Mouse (Mus musculus) forebrain, embryonic 11.5 days (tissue): ENCODE measurements around the gene Scly. TPM values are rescaled to one million over a fixed set of nuclear protein-coding genes. Genes with fewer than 3 reads are reported as not detected.

Experiments
- ATAC-seq: fragments of 200-750 bp; cut with Nextera tagmentation; replicated peaks from 2 replicates; pipeline ENCODE4 v1.8.0; 2017; ENCODE audit warnings: moderate TSS enrichment; ENCODE audit not compliant: low FRiP score
- DNase-seq: peaks from one replicate; pipeline ENCODE4 v3.0.0-alpha.2; 2017; ENCODE audit warnings: low spot score
- H3K27ac ChIP-seq: fragments of 300-500 bp; sonication (generic); 2 replicates; pipeline ENCODE4 v1.5.1; 2014; ENCODE audit warnings: low read depth, low read length
- H3K27me3 ChIP-seq: fragments of 300-500 bp; sonication (generic); 2 replicates; pipeline ENCODE4 v1.6.1; 2014; ENCODE audit warnings: mild to moderate bottlenecking, low read length, mixed read lengths; ENCODE audit not compliant: control insufficient read depth, insufficient read depth
- H3K36me3 ChIP-seq: fragments of 300-500 bp; sonication (generic); 2 replicates; pipeline ENCODE4 v1.6.1; 2014; ENCODE audit warnings: mild to moderate bottlenecking, low read length, moderate library complexity, mixed read lengths; ENCODE audit not compliant: control insufficient read depth, insufficient read depth
- H3K4me1 ChIP-seq: fragments of 300-500 bp; sonication (generic); replicated peaks from 2 replicates; pipeline ENCODE4 v1.6.1; 2014; ENCODE audit warnings: low read length, mixed read lengths; ENCODE audit not compliant: control insufficient read depth, insufficient read depth
- H3K4me2 ChIP-seq: fragments of 300-500 bp; sonication (generic); 2 replicates; pipeline ENCODE4 v1.6.1; 2014; ENCODE audit warnings: low read depth, mild to moderate bottlenecking, low read length, moderate library complexity, mixed read lengths; ENCODE audit not compliant: severe bottlenecking
- H3K4me3 ChIP-seq: fragments of 300-500 bp; sonication (generic); 2 replicates; pipeline ENCODE4 v1.5.1; 2014; ENCODE audit warnings: low read depth, low read length
- H3K9ac ChIP-seq: fragments of 300-500 bp; sonication (generic); 2 replicates; pipeline ENCODE4 v1.6.1; 2014; ENCODE audit warnings: low read length
- H3K9me3 ChIP-seq: fragments of 300-500 bp; sonication (generic); 2 replicates; pipeline ENCODE4 v1.6.1; 2016; ENCODE audit warnings: low read length, mixed read lengths; ENCODE audit not compliant: control insufficient read depth
- WGBS: fragments of 180-500 bp; shearing (Covaris S2); extraction: QIAGEN DNeasy Blood & Tissue Kit; methylation state at CpG from one replicate; pipeline ENCODE4 v1.1.7; 2014; 5-methylcytosine and 5-hydroxymethylcytosine counted together
- polyA plus RNA-seq: library from polyadenylated mRNA; unstranded; fragments of >200 nt; fragmentation: Nextera tagmentation; extraction: Ambion mirVana; gene quantifications from 2 replicates; pipeline ENCODE4 v1.2.1, GENCODE M21; 2014

The Scly gene
- polyA plus RNA-seq, 1 experiment from 2014 or later, result 14.2 TPM

GRCm38 (mm10) chr1:91262508-91262907, 35.6 kb upstream of the Scly start:
- H3K27ac ChIP-seq, result no peak overlapping the region
- H3K36me3 ChIP-seq, result no peaks in the 10 kb centered on the region
- 93% methylated on average over 7 of the region's 7 CpGs for WGBS
- no peaks in the 10 kb centered on the region for H3K9me3 ChIP-seq
- H3K27me3 ChIP-seq, result no peaks in the 10 kb centered on the region
- no peak for DNase-seq
- no peak overlapping the region for H3K4me3 ChIP-seq
- H3K9ac ChIP-seq, result no peak overlapping the region
- H3K4me1 ChIP-seq, result no peaks in the 10 kb centered on the region; the same call in 1 of the 2 replicates
- no peak for ATAC-seq
- H3K4me2 ChIP-seq, result no peak overlapping the region

- ATAC-seq (no peak), DNase-seq (no peak)
- H3K9ac ChIP-seq, result no peak overlapping the region
- H3K4me3 ChIP-seq, result no peak overlapping the region
- 76% methylated on average over 2 of the region's 2 CpGs for WGBS
- H3K9me3 ChIP-seq, result no peaks in the 10 kb centered on the region
- no peak overlapping the region for H3K27ac ChIP-seq
- no peak overlapping the region for H3K4me2 ChIP-seq
- H3K4me1 ChIP-seq, result no peaks in the 10 kb centered on the region
- no peaks in the 10 kb centered on the region for H3K27me3 ChIP-seq
- no peaks in the 10 kb centered on the region; the same call in 1 of the 2 replicates for H3K36me3 ChIP-seq
Measured at GRCm38 (mm10) chr1:91272260-91272659, 25.9 kb upstream of the Scly start.

GRCm38 (mm10) chr1:91276581-91276980, 21.6 kb upstream of the Scly start:
- Histone ChIP-seq H3K27ac (no peak overlapping the region), H3K4me2 (no peak overlapping the region), H3K36me3 (no peaks in the 10 kb centered on the region; the same call in 1 of the 2 replicates), H3K9me3 (no peaks in the 10 kb centered on the region), H3K4me3 (no peak overlapping the region), H3K27me3 (no peaks in the 10 kb centered on the region), H3K4me1 (no peaks in the 10 kb centered on the region), H3K9ac (no peak overlapping the region)
- 94% methylated on average over 4 of the region's 4 CpGs for WGBS
- DNase-seq (no peak), ATAC-seq (no peak)

GRCm38 (mm10) chr1:91277480-91277879, 20.7 kb upstream of the Scly start:
- Histone ChIP-seq H3K27ac (no peak overlapping the region), H3K4me1 (no peaks in the 10 kb centered on the region), H3K4me3 (no peak overlapping the region), H3K27me3 (no peaks in the 10 kb centered on the region), H3K9me3 (no peaks in the 10 kb centered on the region), H3K36me3 (no peaks in the 10 kb centered on the region; the same call in 1 of the 2 replicates), H3K9ac (no peak overlapping the region), H3K4me2 (no peak overlapping the region)
- no peak for DNase-seq
- no peak for ATAC-seq
- 94% methylated on average over 2 of the region's 2 CpGs for WGBS

GRCm38 (mm10) chr1:91278410-91279119, 19.6 kb upstream of the Scly start:
- Histone ChIP-seq H3K27ac (no peak overlapping the region), H3K9me3 (no peaks in the 10 kb centered on the region), H3K9ac (no peak overlapping the region), H3K27me3 (no peaks in the 10 kb centered on the region), H3K4me3 (no peak overlapping the region), H3K4me1 (no peaks in the 10 kb centered on the region), H3K4me2 (no peak overlapping the region), H3K36me3 (no peaks in the 10 kb centered on the region; the same call in 1 of the 2 replicates)
- ATAC-seq, result no peak
- no peak for DNase-seq
- WGBS, result 93% methylated on average over 3 of the region's 3 CpGs

GRCm38 (mm10) chr1:91279126-91279525, 19.0 kb upstream of the Scly start:
- no peak overlapping the region for H3K4me2 ChIP-seq
- no peaks in the 10 kb centered on the region for H3K4me1 ChIP-seq
- H3K4me3 ChIP-seq, result no peak overlapping the region
- H3K27ac ChIP-seq, result no peak overlapping the region
- H3K9ac ChIP-seq, result no peak overlapping the region
- ATAC-seq (no peak), DNase-seq (no peak)
- H3K36me3 ChIP-seq, result no peaks in the 10 kb centered on the region; the same call in 1 of the 2 replicates
- 91% methylated on average over 1 of the region's 1 CpGs for WGBS
- H3K9me3 ChIP-seq, result no peaks in the 10 kb centered on the region
- H3K27me3 ChIP-seq, result no peaks in the 10 kb centered on the region

GRCm38 (mm10) chr1:91282582-91282981, 15.6 kb upstream of the Scly start:
- DNase-seq, result no peak
- WGBS, result 100% methylated on average over 1 of the region's 1 CpGs
- H3K9ac ChIP-seq, result no peak overlapping the region
- no peaks in the 10 kb centered on the region for H3K9me3 ChIP-seq
- no peaks in the 10 kb centered on the region for H3K27me3 ChIP-seq
- no peaks in the 10 kb centered on the region for H3K4me1 ChIP-seq
- H3K4me2 ChIP-seq, result no peak overlapping the region
- no peak overlapping the region for H3K27ac ChIP-seq
- no peak for ATAC-seq
- no peaks in the 10 kb centered on the region; the same call in 1 of the 2 replicates for H3K36me3 ChIP-seq
- no peak overlapping the region for H3K4me3 ChIP-seq

- H3K9me3 ChIP-seq, result no peaks in the 10 kb centered on the region
Measured at GRCm38 (mm10) chr1:91289375-91289774, 8.8 kb upstream of the Scly start.

More at GRCm38 (mm10) chr1:91289375-91289774, 8.8 kb upstream of the Scly start:
- no peak overlapping the region for H3K4me3 ChIP-seq
- H3K36me3 ChIP-seq, result no peaks in the 10 kb centered on the region
- DNase-seq, result peak; percentile 13
- H3K9ac ChIP-seq, result no peak overlapping the region
- ATAC-seq, result no peak
- no peak overlapping the region for H3K27ac ChIP-seq
- WGBS, result 95% methylated on average over 1 of the region's 1 CpGs
- no peaks in the 10 kb centered on the region for H3K27me3 ChIP-seq
- no peaks in the 10 kb centered on the region for H3K4me1 ChIP-seq
- H3K4me2 ChIP-seq, result no peak overlapping the region
